Mouse (Mus musculus) monocyte, adult 5-6 weeks (primary cell): ENCODE results near the gene Slc15a3. TPM values are rescaled to one million over a fixed set of nuclear protein-coding genes. Genes with fewer than 3 reads are reported as not detected.
A peak's percentile ranks its signal among the peaks of the same experiment; 100 is the strongest.

ENCODE experiments used
- ATAC-seq: fragments of 153-309, 156-312 bp; replicated peaks from 2 replicates; pipeline ENCODE4 v1.8.0; 2017; ENCODE audit warnings: mild to moderate bottlenecking; ENCODE audit not compliant: low TSS enrichment, insufficient number of reproducible peaks, severe bottlenecking, poor library complexity, low FRiP score
- total RNA-seq: library from RNA; stranded (forward); fragments of 200-1000, 200-491, 200-594 nt; gene quantifications from 3 replicates; pipeline ENCODE4 v1.2.3, GENCODE M21; 2017

Slc15a3 gene
- total RNA-seq, result 23.9 to 28.8 TPM (median 26.8 TPM) in 3 replicates

GRCm38 (mm10) chr19:10839010-10839892, at the start of gene Slc15a3:
TSS of gene Slc15a3 (plus strand) at chr19:10839727.
- 0 out of 2 replicates have a peak, but pooled peaks have one; percentile 11 for ATAC-seq

GRCm38 (mm10) chr19:10790323-10790722, 49.2 kb upstream of the Slc15a3 start:
- no peak for ATAC-seq

- no peak for ATAC-seq
Measured at GRCm38 (mm10) chr19:10793044-10793443, 46.5 kb upstream of the Slc15a3 start.

- ATAC-seq, result no peak
Measured at GRCm38 (mm10) chr19:10794916-10795315, 44.6 kb upstream of the Slc15a3 start.

GRCm38 (mm10) chr19:10798576-10798975, 41.0 kb upstream of the Slc15a3 start:
- no peak for ATAC-seq

- no peak for ATAC-seq
Measured at GRCm38 (mm10) chr19:10799155-10799554, 40.4 kb upstream of the Slc15a3 start.

GRCm38 (mm10) chr19:10801070-10801469, 38.5 kb upstream of the Slc15a3 start:
- peak; percentile 47; the same call in 1 of the 2 replicates for ATAC-seq

- no peak for ATAC-seq
Measured at GRCm38 (mm10) chr19:10801906-10802305, 37.6 kb upstream of the Slc15a3 start.

- ATAC-seq, result peak; percentile 83
Measured at GRCm38 (mm10) chr19:10803751-10804150, 35.8 kb upstream of the Slc15a3 start.

- no peak for ATAC-seq
Measured at GRCm38 (mm10) chr19:10804850-10805660, 34.5 kb upstream of the Slc15a3 start.

GRCm38 (mm10) chr19:10805661-10806285, 33.8 kb upstream of the Slc15a3 start:
- no peak for ATAC-seq

- no peak for ATAC-seq
Measured at GRCm38 (mm10) chr19:10808524-10809233, 30.8 kb upstream of the Slc15a3 start.

GRCm38 (mm10) chr19:10809428-10810175, 29.9 kb upstream of the Slc15a3 start:
- no peak for ATAC-seq

GRCm38 (mm10) chr19:10810176-10810492, 29.4 kb upstream of the Slc15a3 start:
- ATAC-seq, result no peak

GRCm38 (mm10) chr19:10811471-10811870, 28.1 kb upstream of the Slc15a3 start:
- no peak for ATAC-seq

GRCm38 (mm10) chr19:10813039-10813438, 26.5 kb upstream of the Slc15a3 start:
- ATAC-seq, result no peak

GRCm38 (mm10) chr19:10813905-10814304, 25.6 kb upstream of the Slc15a3 start:
- ATAC-seq, result no peak

- ATAC-seq, result no peak
Measured at GRCm38 (mm10) chr19:10815871-10816270, 23.7 kb upstream of the Slc15a3 start.
